Mouse (Mus musculus): ENCODE data around the gene Frmd8. TPM values are rescaled to one million over a fixed set of nuclear protein-coding genes. Genes with fewer than 3 reads are reported as not detected.

Frmd8 gene
- total and polyA plus RNA-seq, 2 experiments from 2014 or later: 11.7 to 19.1 TPM

GRCm38 (mm10) chr19:5824043-5824825 lies 50.8 kb downstream of the Frmd8 start:
- H3K4me3 ChIP-seq (ENCODE audit: low read depth, low read length): no peak overlapping the region
- H3K27ac ChIP-seq (ENCODE audit: low read depth, low read length): no peak overlapping the region
- no peak for ATAC-seq (ENCODE audit: low FRiP score)
- H3K4me2 ChIP-seq (ENCODE audit: low read depth, low read length, poor library complexity, severe bottlenecking): no peak overlapping the region
- no peak for DNase-seq (ENCODE audit: low spot score)
- H3K9me3 ChIP-seq (ENCODE audit: low read length): no peaks in the 10 kb centered on the region
- no peak overlapping the region for H3K9ac ChIP-seq (replicated peaks; ENCODE audit: low read length, poor library complexity, severe bottlenecking)
- H3K4me1 ChIP-seq (ENCODE audit: insufficient read depth, low read length): no peaks in the 10 kb centered on the region
- no peak for TF ChIP-seq CTCF (IDR thresholded peaks at IDR 0.05)
- H3K27me3 ChIP-seq (ENCODE audit: insufficient read depth, low read length): no peaks in the 10 kb centered on the region
- WGBS: 73% methylated on average over 22 of the region's 22 CpGs
- H3K36me3 ChIP-seq (ENCODE audit: insufficient read depth, low read length): peaks cover 9% of the 10 kb centered on the region; the same call in 1 of the 2 replicates

- DNase-seq (ENCODE audit: low spot score) (peak; percentile 79), ATAC-seq (ENCODE audit: low FRiP score) (no peak)
- no peaks in the 10 kb centered on the region for H3K27me3 ChIP-seq (ENCODE audit: insufficient read depth, low read length)
- H3K27ac ChIP-seq (ENCODE audit: low read depth, low read length): no peak overlapping the region
- WGBS: 22% methylated on average over 9 of the region's 9 CpGs
- H3K4me2 ChIP-seq (ENCODE audit: low read depth, low read length, poor library complexity, severe bottlenecking): no peak overlapping the region
- no peak overlapping the region for H3K4me3 ChIP-seq (ENCODE audit: low read depth, low read length)
- H3K9me3 ChIP-seq (ENCODE audit: low read length): no peaks in the 10 kb centered on the region
- no peaks in the 10 kb centered on the region for H3K4me1 ChIP-seq (ENCODE audit: insufficient read depth, low read length)
- TF ChIP-seq CTCF (IDR thresholded peaks at IDR 0.05): no peak
- H3K9ac ChIP-seq (replicated peaks; ENCODE audit: low read length, poor library complexity, severe bottlenecking): no peak overlapping the region
- H3K36me3 ChIP-seq (ENCODE audit: insufficient read depth, low read length): peaks cover 9% of the 10 kb centered on the region; the same call in 1 of the 2 replicates
These were observed 51.7 kb downstream of the Frmd8 start for GRCm38 (mm10) chr19:5823266-5823839.

GRCm38 (mm10) chr19:5822834-5823205 lies 52.3 kb downstream of the Frmd8 start:
- H3K27me3 ChIP-seq (ENCODE audit: insufficient read depth, low read length): no peaks in the 10 kb centered on the region
- peaks cover 9% of the 10 kb centered on the region; the same call in 1 of the 2 replicates for H3K36me3 ChIP-seq (ENCODE audit: insufficient read depth, low read length)
- no peaks in the 10 kb centered on the region for H3K4me1 ChIP-seq (ENCODE audit: insufficient read depth, low read length)
- ATAC-seq (ENCODE audit: low FRiP score): no peak
- no peak overlapping the region for H3K4me3 ChIP-seq (ENCODE audit: low read depth, low read length)
- TF ChIP-seq CTCF (IDR thresholded peaks at IDR 0.05): no peak
- H3K27ac ChIP-seq (ENCODE audit: low read depth, low read length): no peak overlapping the region
- WGBS: 53% methylated on average over 7 of the region's 7 CpGs
- DNase-seq (ENCODE audit: low spot score): no peak
- H3K9ac ChIP-seq (replicated peaks; ENCODE audit: low read length, poor library complexity, severe bottlenecking): no peak overlapping the region
- no peak overlapping the region for H3K4me2 ChIP-seq (ENCODE audit: low read depth, low read length, poor library complexity, severe bottlenecking)
- H3K9me3 ChIP-seq (ENCODE audit: low read length): no peaks in the 10 kb centered on the region

GRCm38 (mm10) chr19:5822174-5822833 lies 52.8 kb downstream of the Frmd8 start:
- H3K27ac ChIP-seq (ENCODE audit: low read depth, low read length): no peak overlapping the region
- no peak for DNase-seq (ENCODE audit: low spot score)
- peaks cover 5% of the 10 kb centered on the region; the same call in 1 of the 2 replicates for H3K36me3 ChIP-seq (ENCODE audit: insufficient read depth, low read length)
- H3K9ac ChIP-seq (replicated peaks; ENCODE audit: low read length, poor library complexity, severe bottlenecking): no peak overlapping the region
- H3K27me3 ChIP-seq (ENCODE audit: insufficient read depth, low read length): no peaks in the 10 kb centered on the region
- H3K4me2 ChIP-seq (ENCODE audit: low read depth, low read length, poor library complexity, severe bottlenecking): no peak overlapping the region
- no peaks in the 10 kb centered on the region for H3K9me3 ChIP-seq (ENCODE audit: low read length)
- H3K4me3 ChIP-seq (ENCODE audit: low read depth, low read length): no peak overlapping the region
- 42% methylated on average over 12 of the region's 12 CpGs for WGBS
- ATAC-seq (ENCODE audit: low FRiP score): no peak
- H3K4me1 ChIP-seq (ENCODE audit: insufficient read depth, low read length): no peaks in the 10 kb centered on the region
- no peak for TF ChIP-seq CTCF (IDR thresholded peaks at IDR 0.05)

GRCm38 (mm10) chr19:5821847-5822173 lies 53.3 kb downstream of the Frmd8 start:
- no peak overlapping the region for H3K27ac ChIP-seq (ENCODE audit: low read depth, low read length)
- no peaks in the 10 kb centered on the region for H3K4me1 ChIP-seq (ENCODE audit: insufficient read depth, low read length)
- DNase-seq (ENCODE audit: low spot score) (no peak), ATAC-seq (ENCODE audit: low FRiP score) (no peak)
- no peak overlapping the region for H3K4me2 ChIP-seq (ENCODE audit: low read depth, low read length, poor library complexity, severe bottlenecking)
- H3K9me3 ChIP-seq (ENCODE audit: low read length): no peaks in the 10 kb centered on the region
- no peak overlapping the region for H3K9ac ChIP-seq (replicated peaks; ENCODE audit: low read length, poor library complexity, severe bottlenecking)
- 0 out of 2 replicates have a peak, but pooled peaks cover 4% of the 10 kb centered on the region for H3K36me3 ChIP-seq (ENCODE audit: insufficient read depth, low read length)
- WGBS: 75% methylated on average over 5 of the region's 5 CpGs
- H3K27me3 ChIP-seq (ENCODE audit: insufficient read depth, low read length): no peaks in the 10 kb centered on the region
- TF ChIP-seq CTCF (IDR thresholded peaks at IDR 0.05): no peak
- no peak overlapping the region for H3K4me3 ChIP-seq (ENCODE audit: low read depth, low read length)

- Histone ChIP-seq H3K4me2 (ENCODE audit: low read depth, low read length, poor library complexity, severe bottlenecking) (no peak overlapping the region), H3K27me3 (ENCODE audit: insufficient read depth, low read length) (no peaks in the 10 kb centered on the region), H3K36me3 (ENCODE audit: insufficient read depth, low read length) (no peaks in the 10 kb centered on the region), H3K9ac (replicated peaks; ENCODE audit: low read length, poor library complexity, severe bottlenecking) (no peak overlapping the region), H3K4me1 (ENCODE audit: insufficient read depth, low read length) (no peaks in the 10 kb centered on the region), H3K9me3 (ENCODE audit: low read length) (no peaks in the 10 kb centered on the region), H3K27ac (ENCODE audit: low read depth, low read length) (no peak overlapping the region), H3K4me3 (ENCODE audit: low read depth, low read length) (no peak overlapping the region)
- peak; percentile 55 for TF ChIP-seq CTCF (IDR thresholded peaks at IDR 0.05)
- 50% methylated on average over 12 of the region's 12 CpGs for WGBS
- no peak for DNase-seq (ENCODE audit: low spot score)
- ATAC-seq (ENCODE audit: low FRiP score): no peak
These were observed 55.5 kb downstream of the Frmd8 start for GRCm38 (mm10) chr19:5819549-5819948.
